Mouse (Mus musculus) kidney, adult 18-20 months (tissue): Measurements from ENCODE around the gene Arnt2.

Source experiments
- DNase-seq: peaks from one replicate; pipeline ENCODE4 v3.0.0; 2021

Arnt2 gene

GRCm38 (mm10) chr7:84396581-84396980 is 13.4 kb downstream of the Arnt2 start:
- DNase-seq: no peak

DNA sequence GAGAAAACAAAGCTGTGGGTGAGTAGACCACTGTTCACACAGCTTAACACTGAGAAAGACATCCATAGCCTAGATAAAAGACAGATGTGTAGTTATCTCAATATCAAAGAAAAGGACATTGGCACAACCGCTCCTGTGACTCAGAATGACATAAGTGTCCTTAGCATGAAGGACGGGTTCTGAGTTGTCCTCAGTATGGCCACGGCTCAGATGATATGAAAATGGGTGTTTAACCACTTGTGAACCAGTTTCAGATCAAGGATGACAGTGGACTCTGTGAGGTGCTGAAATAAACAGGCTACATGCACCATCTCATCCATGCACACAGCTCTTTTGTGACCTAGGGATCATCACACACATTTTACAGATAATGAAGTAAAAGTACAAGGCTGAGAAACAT is 22.1 kb downstream of the Arnt2 start:
- DNase-seq: no peak

- DNase-seq: no peak
Measured at GRCm38 (mm10) chr7:84386472-84386871, 23.5 kb downstream of the Arnt2 start.

DNA sequence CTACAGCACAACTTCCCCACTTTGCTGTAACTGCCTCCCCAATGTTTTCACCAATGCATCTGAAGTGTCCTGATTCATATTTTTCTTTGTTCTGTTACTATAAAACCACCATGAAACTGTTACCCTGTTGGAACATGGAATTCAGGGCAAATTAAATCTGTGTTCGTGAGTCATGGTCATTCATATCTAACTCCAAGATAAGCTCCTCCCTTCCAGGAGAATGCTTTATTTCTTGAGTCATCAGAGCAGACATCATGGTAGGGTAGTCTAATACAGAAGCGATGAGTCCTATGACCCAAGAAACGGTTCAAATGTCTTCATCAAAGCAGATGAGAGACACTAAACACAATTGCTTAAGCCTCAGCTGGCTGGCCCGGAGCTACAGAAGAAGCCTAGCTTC is 25.2 kb downstream of the Arnt2 start:
- no peak for DNase-seq

DNA sequence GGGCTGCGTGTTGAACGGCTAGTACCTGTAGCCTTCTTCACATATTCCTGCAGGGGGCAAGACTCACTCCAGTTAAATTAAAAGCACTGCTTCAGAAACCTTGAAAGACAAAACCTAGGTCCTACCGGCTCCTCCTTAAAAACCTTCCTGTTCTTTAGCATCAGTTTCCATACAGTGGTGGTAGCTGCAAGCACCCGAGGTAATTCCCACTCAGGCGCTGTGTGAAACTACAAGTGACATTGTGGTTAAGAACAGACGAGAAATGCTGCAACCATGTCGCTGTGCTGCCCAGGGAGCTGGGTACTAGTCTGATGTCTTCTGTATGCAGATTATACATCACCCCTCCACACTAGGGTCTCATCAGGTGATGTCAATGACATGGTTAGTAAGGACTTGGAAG is 25.9 kb downstream of the Arnt2 start:
- DNase-seq: no peak

GRCm38 (mm10) chr7:84382346-84382745 is 27.6 kb downstream of the Arnt2 start:
- DNase-seq: no peak

DNA sequence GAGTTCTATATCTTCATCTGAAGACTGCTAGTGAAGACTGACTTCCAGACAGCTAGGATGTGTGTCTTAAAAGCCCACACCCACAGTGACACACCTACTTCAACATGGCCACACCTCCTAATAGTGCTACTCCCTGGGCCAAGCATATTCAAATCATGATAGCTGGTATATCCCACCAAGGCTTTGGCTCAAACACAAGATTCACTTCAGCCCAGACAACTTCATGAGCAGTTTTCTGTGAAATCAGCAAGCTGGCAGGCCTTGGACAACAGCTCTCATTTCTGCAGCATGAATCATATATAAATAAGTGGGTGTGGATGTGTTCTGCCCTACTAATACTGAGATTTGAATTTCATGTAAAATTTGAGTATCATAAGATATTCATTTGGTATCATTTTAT is 29.2 kb downstream of the Arnt2 start:
- DNase-seq: no peak

DNA sequence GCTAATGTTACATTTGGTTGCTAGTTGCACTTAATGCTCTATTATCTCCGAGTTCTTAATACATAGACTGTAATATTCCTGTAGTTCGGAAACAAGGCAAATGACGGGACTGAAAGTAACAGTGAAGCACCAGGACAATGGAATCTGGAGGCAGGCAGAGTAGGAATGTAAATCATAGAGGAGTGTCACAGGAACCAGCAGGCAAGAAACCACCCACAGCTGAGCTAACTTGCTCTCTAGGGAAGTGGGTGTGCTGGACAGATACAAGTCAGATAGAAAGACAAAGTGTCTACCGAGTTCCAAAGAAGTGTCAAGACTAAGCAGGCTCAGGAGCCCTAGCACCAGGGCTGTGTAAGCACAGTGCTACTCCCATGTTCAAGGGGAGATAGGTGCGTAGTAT is 32.6 kb downstream of the Arnt2 start:
- no peak for DNase-seq

DNA sequence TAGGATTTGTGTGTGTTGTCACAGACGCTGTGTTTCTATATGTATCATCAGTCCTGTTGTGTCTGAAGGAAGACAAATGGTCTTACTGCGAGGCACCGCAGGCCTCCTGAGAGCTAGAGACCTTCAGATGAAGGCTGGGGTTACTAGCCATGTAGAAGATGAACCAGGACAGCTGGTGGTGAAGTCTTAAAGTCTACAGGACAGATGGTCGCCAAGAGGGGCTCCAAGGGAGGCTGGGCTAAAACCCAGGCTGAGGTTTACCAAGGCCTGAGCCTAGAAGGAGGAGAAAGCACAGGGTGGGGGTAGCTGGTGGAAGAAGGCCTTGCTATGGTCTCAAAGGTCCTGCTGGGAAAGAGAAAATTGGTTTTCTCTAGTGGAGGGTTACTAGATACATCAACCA is 36.3 kb downstream of the Arnt2 start:
- no peak for DNase-seq

DNA sequence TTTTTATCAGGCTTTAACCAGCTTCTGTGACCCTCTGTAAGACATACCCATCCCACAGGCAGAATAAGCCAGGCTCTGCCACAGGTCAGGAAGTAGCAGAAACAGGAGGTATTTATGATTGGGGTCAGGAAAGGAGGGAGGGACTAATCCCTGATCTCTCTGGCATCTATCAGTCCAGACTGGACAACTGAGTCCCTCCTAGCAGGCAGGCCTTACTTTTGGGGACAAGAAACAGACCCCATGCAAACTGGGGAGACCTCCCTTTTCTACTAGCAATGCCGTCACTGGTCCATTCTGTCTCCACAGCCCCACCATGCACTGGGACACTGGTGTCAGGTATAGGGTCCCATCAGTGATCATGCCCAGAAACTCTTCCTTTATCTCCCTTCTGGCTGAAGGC is 37.1 kb downstream of the Arnt2 start:
- DNase-seq: no peak

DNA sequence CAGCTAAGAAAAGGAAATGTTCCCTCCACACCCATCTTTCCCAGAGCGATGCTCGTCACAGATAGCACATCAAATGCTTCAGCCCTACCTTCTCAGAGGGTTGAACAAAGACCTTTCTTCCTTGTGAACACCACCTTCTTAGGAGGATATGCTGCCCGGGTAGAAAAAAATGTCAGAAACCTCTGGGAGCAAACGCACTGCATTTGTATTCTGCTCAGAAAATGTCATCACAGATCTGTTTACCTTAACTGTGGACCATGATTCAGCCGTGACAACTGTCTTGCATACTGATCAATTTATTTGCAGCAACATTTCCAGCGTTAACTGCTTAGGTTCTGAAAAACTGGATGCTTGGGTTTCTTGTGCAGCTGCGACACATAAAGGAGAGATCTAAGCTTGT is 37.7 kb downstream of the Arnt2 start:
- DNase-seq: no peak

GRCm38 (mm10) chr7:84370911-84371592 is 38.9 kb downstream of the Arnt2 start:
- DNase-seq: no peak

- no peak for DNase-seq
Measured at GRCm38 (mm10) chr7:84366251-84366650, 43.7 kb downstream of the Arnt2 start.

- DNase-seq: peak; percentile 11
Measured at GRCm38 (mm10) chr7:84362711-84363110, 47.3 kb downstream of the Arnt2 start.

- peak; percentile 78 for DNase-seq
Measured at GRCm38 (mm10) chr7:84361086-84361684, 48.8 kb downstream of the Arnt2 start.

- peak; percentile 79 for DNase-seq
Measured at GRCm38 (mm10) chr7:84358426-84358825, 51.5 kb downstream of the Arnt2 start.

- DNase-seq: peak; percentile 81
Measured at GRCm38 (mm10) chr7:84355619-84356570, 54.1 kb downstream of the Arnt2 start.

DNA sequence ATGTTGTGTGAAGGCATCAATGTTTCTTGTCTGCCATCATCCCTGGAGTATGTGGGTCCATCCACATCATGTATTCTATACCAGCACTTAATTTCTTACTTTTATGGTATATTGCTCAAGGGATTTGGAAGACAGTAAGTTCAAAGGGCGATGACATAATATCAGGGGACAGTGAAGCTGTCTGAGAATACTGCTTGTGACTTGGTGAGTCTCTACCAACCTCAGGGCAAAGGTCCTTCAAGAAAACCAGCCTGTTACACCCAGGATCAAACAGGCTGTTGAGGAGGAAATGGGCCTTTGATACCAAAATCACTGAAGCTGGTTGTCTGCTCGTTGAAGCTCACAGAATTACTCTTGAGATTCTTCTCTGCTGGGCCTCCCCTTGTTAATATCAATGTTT is 55.1 kb downstream of the Arnt2 start:
- no peak for DNase-seq

GRCm38 (mm10) chr7:84350529-84350928 is 59.4 kb downstream of the Arnt2 start:
- no peak for DNase-seq

GRCm38 (mm10) chr7:84349976-84350375 is 60.0 kb downstream of the Arnt2 start:
- DNase-seq: no peak

DNA sequence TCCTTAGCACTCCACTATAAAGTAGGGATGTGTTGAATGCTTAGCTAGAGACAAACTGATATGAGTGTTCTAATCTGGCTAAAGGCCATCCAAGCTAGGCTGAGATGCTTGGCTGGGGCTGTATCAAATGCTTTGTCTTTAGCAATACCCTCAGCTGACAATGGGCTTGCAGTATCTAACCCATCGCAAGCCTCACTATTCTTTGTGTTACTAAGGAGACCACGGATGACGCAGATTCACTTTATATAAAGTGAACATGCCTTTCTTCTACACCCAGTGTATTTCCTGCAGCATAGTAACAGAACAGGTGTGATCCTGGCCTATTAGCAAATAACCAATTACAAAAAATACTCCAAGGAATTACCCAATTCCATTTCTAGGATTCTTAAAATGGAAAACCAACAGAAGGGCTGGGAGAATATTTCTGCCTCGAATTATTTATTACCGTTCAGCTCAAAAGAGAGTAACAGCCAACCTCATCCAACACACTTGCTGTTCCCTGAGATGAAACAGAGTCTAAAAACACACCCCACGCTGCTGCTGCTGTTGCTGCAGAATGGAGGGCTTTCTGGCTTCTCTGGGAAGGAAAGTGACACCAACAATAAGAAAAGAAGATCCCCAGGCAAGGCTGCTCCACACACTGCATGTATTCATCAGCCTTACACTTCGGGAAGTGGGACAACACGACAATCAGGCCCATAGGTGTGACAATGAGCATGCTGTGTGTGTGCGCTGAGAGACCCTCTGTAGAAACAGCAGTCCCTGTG is 61.6 kb downstream of the Arnt2 start:
- DNase-seq: no peak

- no peak for DNase-seq
Measured at GRCm38 (mm10) chr7:84343160-84343559, 66.8 kb downstream of the Arnt2 start.

DNA sequence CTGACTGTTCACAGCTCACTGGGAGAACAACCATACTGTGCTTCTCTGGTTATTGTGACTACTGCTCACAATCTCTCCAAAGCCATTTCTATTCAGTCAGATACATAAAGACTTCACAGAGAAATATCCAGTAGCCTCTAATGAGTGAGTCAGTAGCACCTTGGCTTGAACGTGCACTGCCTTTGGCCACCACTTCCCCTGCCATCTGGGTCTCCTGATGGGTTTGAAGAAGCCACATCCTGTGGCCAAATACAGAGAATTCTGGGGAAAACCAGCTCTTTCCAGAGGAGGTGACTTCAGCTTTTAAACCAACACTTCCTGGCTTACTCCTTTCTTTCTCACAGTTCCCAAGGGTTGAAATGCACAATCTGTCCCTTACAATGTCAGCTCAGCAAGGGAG is 69.0 kb downstream of the Arnt2 start:
- no peak for DNase-seq
